ENCODE assay signal across 16 mouse cellular contexts in genomic region chr5:110916241-110916640, GRCm38 (mm10).
DNase-seq lines count a peak whose midpoint lies in the region.
"Had no signal": no experiment of that assay in that cellular context is flagged by ENCODE, and none has a peak within 500 bp of the region (broad histone marks: within the 10 kb centered on the region; RNA-seq: fewer than 3 reads in every experiment).

No protein-coding gene starts in this region.

- peak; percentile 8 to 48 for DNase-seq in cerebellum, adult 18-20 months
- DNase-seq in cerebellum, postnatal 4 days (ENCODE audit: low spot score in 2 of 2): no peak
- peak; percentile 11 for DNase-seq in cerebellum, adult 8-10 months
- DNase-seq in cerebellum, adult 9-11 months: peak; percentile 18
- DNase-seq in cerebellum, postnatal 25 days: peak; percentile 59 to 71
- no peak for DNase-seq in kidney, postnatal 25 days
- no peak for DNase-seq in c-Kit-positive CD71-positive TER-119-positive erythroid progenitor cells, embryonic 14.5 days (ENCODE audit: low spot score)
- DNase-seq: adrenal gland, postnatal 10 days; adrenal gland, postnatal 36 days; B cell, adult 2 months; gastrocnemius, postnatal 25 days; heart, adult 18-20 months; heart, postnatal 10 days; heart, postnatal 36 days; kidney, adult 11 months; kidney, adult 8-10 months had no signal

Comparison
In these comparisons a context has a peak if more than half of its experiments do, and no peak if none do; other contexts are left out.
1. DNase-seq: peak in cerebellum, adult 18-20 months (2 of 2), cerebellum, adult 8-10 months (single experiment), cerebellum, adult 9-11 months (single experiment) and cerebellum, postnatal 25 days (2 of 2); none in cerebellum, postnatal 4 days (0 of 2), kidney, postnatal 25 days (0 of 2) and c-Kit-positive CD71-positive TER-119-positive erythroid progenitor cells, embryonic 14.5 days (single experiment).